Mouse (Mus musculus): ENCODE data around the gene Fabp3. TPM values are rescaled to one million over a fixed set of nuclear protein-coding genes. Genes with fewer than 3 reads are reported as not detected.

The Fabp3 gene
- polyA plus RNA-seq (2012; ENCODE audit: low replicate concordance), result not detected in 2 replicates

GRCm38 (mm10) chr4:130308231-130309081 is at the start of gene Fabp3, which contains the start of gene Gm10570:
Gene Fabp3 (plus strand): TSS chr4:130308595.
Gene Gm10570 (minus strand): TSS chr4:130308674.

GRCm38 (mm10) chr4:130279105-130279504 is 29.3 kb upstream of the Fabp3 start, which contains the start of gene Serinc2:
Gene Serinc2 (minus strand): TSS chr4:130279205.

GRCm38 (mm10) chr4:130359486-130360237 is 51.3 kb downstream of the Fabp3 start, which contains the start of the genes Zcchc17 and Snrnp40:
Gene Zcchc17 (minus strand): TSS chr4:130359943.
Gene Snrnp40 (plus strand): TSS chr4:130360132.

Other genes with a start within 250 kb of the Fabp3 start
- gene Pef1, start 206.0 kb upstream of the Fabp3 start, polyA plus RNA-seq (2012; ENCODE audit: low replicate concordance), result 21.3 and 36.1 TPM in 2 replicates
- not detected in 2 replicates for gene Hcrtr1, start 169.2 kb upstream of the Fabp3 start, polyA plus RNA-seq (2012; ENCODE audit: low replicate concordance)
- gene Tinagl1, start 133.5 kb upstream of the Fabp3 start, polyA plus RNA-seq (2012; ENCODE audit: low replicate concordance), result 3.4 and 48.0 TPM in 2 replicates
- gene Gm853, start 86.2 kb upstream of the Fabp3 start, polyA plus RNA-seq (2012; ENCODE audit: low replicate concordance), result not detected in 2 replicates
- gene Serinc2, start 29.4 kb upstream of the Fabp3 start, polyA plus RNA-seq (2012; ENCODE audit: low replicate concordance), result 0.20 and 0.29 TPM in 2 replicates
- 0.65 TPM in 1 of 2 replicates, not detected in the other for gene Gm10570, start 79 bp downstream of the Fabp3 start, polyA plus RNA-seq (2012; ENCODE audit: low replicate concordance)
- gene Zcchc17, start 51.3 kb downstream of the Fabp3 start, polyA plus RNA-seq (2012; ENCODE audit: low replicate concordance), result 12.3 and 23.2 TPM in 2 replicates
- 36.1 and 41.0 TPM in 2 replicates for gene Snrnp40, start 51.5 kb downstream of the Fabp3 start, polyA plus RNA-seq (2012; ENCODE audit: low replicate concordance)

Data from hematopoietic multipotent progenitor cell, adult 10-12 weeks (in vitro differentiated cells).